Mouse (Mus musculus): ENCODE measurements around the gene Nadk.
"Not testable (repeated sequence)": the region's sequence is repeated elsewhere in the genome, so short reads cannot be mapped to it uniquely, and the experiment has no call there.

Nadk gene

DNA sequence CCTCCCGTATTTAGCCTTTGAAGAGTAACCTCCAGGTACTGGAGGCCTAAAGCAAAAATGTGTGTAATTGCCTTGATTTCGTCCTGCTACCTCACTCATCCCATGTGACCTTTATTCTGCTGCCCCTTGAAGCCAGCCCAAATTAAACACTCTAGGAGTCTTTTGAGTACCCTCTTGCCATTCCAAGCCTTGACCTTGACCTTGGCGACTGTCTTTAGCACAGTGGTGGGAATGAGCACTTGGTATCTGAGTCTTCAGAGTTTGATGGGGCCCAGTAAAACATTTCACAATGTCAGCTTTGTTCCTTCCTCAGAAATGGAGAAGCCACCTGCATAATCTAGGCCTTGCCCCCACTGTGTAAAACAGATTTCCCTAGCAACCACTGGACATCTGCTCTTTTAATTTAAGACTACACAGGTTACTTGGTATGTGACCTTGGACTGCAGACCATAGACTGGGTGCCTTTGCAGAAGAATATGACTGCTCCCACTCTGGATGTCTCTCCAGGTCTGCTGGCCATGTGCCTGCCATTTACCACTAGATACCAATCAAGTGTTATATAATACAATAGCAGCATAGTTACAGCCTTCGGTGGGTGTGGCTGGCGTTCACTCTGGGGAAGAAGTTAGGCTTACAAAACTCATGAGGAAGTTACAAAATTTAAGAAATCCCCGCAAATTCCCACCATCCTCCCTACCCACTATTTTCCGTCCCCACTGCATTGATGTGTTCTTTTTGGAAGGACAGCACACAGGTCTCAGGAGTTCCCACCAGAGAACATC lies at the start of gene Nadk:
Nadk (plus strand) TSS at position 718 of the 782 bp plus-strand sequence.
- no peak for DNase-seq

DNA sequence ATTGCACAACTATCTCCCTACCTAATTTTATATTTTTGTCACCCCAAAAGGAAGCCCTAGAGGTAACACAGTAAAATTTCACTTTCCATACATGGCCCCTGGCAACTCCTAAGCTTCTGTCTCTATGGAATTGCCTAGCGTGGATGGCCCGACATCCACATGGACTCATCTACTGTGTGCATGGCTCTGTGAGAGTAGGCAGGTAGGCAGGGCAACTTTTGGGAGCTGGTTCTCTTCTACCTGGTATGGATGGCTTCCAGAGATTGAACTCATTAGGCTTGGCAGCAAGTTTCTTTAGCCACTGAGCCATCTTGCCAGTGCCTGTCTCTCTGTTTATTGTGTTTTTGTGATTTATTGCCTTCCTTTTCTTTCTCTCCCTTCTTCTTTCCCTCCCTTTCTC lies 47.4 kb upstream of the Nadk start:
- DNase-seq = no peak

DNA sequence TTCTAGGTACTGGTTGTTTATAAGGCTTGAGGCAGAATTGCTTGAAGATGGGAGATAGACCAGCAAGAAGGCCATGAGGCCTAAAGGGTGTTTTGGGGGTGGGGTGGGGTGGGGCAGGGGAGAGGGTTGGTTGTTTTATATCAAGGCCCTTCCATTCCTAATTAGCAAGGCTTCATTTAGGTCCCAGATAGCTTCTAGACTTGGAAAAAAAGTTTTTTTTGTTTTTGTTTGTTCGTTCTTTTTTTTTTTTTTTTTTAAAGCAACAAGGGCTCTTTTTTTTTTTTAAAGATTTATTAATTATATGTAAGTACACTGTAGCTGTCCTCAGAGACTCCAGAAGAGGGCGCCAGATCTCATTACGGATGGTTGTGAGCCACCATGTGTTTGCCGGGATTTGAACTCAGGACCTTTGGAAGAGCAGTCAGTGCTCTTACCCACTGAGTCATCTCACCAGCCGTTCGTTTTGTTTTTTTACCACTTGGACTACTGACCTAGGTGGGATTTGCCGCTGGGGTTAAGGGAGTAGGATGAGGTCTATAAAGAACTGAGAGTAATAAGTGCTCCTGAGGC lies 44.1 kb upstream of the Nadk start:
- DNase-seq = no peak

DNA sequence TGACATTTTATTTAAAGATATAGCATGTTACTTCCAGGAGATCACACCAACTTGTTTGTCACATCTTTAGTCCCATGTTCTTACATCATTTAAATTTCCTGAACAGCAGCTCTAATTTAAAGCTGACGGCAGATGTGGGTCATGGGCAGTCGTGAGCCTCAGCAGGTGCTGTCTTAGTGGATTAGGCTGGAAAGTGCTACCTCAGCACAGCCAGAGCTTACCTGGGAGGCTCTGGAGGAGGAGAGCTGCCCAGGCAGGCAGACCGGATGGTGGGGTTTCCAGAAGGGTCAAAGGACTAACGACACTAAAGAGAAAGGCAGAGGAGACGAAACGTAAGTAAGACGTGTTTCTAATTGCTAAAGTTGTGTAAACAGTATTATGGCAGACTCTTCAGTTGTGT lies 39.9 kb upstream of the Nadk start:
- no peak for DNase-seq

DNA sequence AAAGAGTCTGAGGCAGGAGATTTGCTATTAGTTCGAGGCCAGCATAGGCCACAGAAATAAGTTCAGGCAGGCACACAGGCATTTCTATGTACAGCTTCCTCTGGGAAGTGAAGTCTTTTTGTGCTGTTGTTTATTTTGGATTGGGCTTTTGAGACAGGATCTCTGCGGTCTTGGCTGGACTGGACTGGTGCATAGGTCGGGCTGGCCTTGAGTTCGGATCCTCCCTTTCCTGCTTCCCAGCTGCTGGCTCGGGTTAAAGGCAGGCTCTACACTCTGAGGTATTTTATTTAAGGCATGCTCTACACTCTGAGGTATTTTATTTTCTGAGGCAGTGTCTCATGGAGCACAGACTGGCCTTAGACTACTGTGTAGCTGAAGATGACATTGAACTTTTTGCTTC lies 36.4 kb upstream of the Nadk start:
- no peak for DNase-seq

DNA sequence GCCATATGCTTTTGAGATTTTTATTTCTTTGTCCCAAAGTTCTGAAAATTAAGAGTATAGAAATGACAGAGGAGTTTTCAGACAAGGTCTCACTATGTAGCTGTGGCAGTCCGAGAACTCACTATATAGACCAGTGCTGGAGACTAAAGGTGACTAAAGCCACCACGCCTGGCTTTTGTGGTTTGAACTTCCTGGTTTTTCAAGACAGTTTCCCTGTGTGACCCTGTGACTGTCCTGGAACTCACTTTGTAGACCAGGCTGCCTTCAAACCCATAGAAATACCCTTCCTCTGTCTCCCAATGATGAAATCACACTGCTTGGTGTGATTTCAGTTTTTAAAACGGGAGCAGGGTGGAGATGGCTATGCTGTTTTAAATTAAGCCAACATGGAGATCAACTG lies 32.9 kb upstream of the Nadk start:
- DNase-seq = no peak

DNA sequence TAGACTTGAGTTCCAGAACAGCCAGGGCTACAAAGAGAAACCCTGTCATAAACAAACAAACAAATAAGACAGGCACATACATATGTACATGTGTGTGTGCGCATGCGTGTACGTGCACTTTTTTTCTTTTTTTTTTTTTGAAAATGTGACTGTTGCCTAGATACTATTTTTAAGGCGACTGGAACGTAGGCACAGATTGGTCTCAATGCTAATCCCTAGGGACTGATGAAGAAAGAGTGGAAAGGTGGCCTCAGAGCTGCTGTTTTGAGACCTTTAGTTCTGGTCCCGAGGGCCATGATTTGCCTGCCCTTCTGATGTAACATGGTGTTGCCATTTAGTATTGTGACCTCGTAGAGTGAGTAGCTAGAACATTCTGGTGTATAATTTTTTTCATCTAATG lies 12.2 kb upstream of the Nadk start:
- DNase-seq = no peak

DNA sequence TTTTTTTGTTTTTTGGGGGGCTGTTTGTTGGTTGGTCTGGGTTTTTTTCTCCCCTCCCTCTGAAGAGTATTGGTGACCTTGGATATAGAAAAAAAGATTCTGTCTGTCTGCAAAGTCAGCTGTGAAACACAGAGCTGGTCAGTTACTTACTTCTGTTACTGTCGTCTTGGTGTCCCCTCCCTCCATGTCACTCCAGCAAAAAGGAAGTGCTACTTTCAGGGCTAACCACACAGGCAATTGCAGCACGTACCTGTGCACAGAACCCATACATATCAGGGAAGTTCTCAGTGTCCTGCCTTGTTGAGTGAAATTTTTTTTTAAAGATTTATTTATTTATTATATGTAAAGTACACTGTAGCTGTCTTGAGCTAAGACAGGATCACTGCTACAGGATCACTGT lies 11.7 kb upstream of the Nadk start:
- DNase-seq = no peak

DNA sequence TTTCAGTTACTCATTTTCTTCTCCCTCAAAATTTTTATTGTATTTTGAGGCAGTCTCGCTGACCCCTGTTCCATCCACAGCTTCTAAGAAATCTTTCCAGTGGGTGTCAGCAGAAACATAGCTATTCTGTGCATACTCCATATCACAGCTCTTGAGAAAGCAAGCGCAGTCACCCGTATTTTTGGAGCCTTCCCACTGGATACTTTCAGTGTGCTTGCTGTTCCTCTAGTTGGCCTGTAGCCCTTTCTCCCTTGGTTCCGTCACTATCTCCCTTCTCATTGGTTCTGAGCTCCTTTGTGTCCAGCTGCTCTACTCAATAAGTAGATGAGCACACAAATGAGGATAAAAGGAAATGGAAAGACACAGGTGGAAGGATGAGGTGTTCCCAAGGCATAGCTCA lies 11.1 kb upstream of the Nadk start:
- DNase-seq = no peak

DNA sequence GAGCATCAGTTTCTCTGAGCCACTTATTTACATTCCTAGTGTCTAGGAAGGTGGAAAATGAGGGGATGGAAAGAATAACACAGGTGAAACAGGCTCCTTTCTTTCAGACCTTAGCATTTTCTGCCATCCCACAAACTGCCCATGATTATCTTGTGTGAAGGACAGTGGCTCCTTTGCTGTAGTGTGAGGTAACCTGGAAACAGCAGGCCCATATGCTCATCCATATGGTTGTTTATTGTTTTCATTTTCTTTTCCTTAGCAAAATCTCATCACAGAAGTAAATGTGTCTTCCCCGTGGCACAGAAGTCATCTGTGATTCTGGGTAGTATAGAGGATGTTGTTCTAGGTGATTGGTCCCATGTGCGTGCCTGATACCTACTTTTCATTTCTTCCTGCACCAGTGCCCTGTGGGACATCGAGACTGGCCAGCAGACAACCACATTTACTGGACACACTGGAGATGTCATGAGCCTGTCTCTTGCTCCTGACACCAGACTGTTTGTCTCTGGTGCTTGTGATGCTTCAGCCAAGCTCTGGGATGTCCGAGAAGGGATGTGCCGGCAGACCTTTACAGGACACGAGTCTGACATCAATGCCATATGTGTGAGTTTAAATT lies 9.2 kb upstream of the Nadk start:
- no peak for DNase-seq

DNA sequence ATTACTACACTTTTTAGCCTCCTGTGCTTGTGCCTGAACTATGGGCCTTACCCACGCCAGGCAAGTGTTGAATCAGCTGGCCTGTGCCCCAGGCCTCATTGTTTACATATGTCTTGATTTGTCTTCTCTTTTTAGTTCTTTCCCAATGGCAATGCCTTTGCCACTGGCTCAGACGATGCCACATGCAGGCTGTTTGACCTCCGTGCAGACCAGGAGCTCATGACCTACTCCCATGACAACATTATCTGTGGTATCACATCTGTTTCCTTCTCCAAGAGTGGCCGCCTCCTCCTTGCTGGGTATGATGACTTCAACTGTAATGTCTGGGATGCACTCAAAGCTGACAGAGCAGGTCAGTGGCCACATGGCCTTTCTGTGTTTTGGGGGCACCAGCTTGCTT lies 7.3 kb upstream of the Nadk start:
- DNase-seq = no peak

DNA sequence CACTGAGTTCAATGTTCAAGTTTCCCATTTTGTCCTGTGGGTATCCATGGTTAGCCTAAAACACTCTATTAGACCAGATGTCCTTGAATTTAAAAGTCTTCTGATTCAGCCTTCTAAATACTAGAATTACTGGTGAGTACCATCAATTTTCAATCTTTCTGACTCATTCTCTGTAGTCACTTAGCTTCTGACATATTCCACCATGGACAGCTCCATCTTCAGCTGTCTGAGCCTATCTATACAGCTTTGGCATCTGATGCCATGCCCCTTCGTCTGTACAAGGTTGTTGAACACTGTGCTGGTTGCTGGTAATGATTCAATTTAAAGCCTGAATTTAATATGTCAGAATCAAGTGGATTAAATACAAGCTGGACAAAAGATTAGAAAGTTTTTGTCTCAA lies 6.7 kb upstream of the Nadk start:
- no peak for DNase-seq

DNA sequence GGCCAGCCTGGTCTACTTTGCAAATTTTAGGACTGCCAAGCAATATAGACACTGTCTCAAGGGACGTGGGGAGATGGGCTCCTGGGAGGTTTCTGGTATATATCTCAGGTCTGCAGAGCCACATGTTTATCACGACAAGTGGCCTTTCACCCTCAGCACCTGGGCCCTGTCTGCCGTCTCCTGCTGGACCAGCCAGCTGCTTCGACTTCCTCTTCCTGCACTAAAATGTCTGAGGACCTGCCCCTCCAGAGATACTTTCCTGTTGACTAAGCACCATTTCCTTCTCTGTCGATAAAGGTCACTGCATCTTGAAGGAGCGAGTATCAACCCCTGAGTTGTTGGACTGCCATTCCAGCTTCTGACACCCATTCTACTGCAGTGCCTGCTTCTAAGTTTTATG lies 2.7 kb upstream of the Nadk start:
- no peak for DNase-seq

DNA sequence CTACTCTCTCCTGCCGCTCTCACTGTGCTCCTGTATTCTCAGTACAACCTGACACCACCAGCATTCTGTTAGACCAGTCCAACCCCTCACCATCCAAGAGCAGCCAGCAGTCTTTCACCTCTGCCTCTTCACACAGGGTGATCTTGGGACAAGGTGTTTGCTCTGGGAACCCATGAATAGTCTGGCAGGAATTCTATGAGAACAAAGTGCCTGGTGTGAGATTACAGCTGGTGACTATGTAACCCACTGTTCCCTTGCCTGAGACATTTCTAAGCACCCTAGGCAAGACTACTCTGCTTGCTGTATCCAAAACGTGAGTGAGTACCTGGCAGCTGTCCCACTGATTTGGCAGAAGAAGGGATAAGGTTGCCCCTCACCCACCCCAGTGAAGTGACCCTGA lies 1.2 kb upstream of the Nadk start:
- no peak for DNase-seq

DNA sequence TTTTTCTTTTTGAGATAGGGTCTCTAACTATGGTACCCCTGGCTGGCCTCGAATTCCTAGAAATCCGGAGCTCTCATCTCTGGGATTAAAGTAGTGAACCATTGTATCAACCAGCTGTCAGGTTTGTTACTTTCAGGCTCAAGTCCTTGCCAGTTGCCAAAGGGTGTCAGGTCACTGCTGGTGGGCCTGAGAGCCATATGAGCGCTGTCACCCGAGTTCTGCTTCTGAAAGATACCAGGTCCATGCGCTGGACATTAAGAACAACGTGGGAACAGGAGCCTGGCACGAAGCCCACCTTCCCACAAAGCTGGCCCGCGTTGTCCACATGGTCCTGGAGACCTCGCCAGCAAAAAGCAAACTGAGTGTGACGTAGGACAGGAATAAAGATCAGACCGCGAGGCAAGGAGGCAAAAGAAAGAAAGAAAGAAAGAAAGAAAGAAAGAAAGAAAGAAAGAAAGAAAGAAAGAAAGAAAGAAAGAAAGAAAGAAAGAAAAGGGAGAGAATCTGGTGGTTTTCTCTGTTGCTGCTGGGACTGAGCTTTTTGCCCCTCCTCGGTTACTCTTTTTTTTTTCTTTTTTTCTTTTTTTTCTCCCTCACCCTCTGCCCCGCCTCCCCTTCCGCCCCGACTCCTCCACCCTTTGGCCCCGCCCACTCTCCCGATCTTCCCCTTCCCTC lies 684 bp downstream of the Nadk start:
- DNase-seq = peak; percentile 62

DNA sequence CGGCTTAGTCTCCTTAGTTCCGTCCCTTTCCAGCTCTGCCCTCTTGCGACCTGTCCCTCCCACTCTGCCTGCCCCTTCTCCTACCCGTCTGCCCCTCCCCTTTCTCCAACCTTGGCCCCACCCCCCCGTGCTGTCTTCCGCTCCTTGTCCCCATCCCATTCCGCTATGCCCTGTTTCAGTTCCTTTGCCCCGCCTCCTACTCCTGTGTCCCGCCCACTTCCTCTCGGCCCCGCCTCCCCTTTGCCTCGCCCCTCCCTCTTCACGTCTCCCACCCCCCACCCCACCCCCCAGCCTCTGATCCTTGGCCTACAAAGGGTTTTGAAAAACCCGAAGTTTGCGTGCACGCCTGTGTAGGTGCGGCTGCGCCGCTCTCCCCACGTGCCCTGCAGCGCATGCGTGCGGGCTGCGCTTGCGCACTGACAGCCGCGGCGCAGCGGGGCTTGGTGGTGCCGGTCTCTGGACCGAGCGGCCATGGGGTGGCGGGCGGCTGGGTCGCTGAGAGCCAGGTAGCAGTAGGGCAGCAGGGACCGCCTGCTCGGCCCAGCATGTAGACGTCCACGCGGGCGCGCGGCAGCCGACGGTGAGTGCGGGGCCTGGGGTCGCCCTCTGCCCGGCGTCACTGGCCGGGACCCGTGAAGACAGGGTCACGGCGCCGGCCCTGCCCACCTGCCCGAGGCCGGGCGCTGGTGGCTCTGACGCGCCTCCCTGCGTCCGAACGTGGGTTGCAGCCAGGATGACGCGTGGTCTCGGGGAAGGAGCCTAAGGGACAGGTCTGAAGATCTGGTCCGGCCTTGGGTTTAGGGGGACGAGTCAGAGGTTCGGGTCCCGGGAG lies 1.4 kb downstream of the Nadk start:
- DNase-seq = peak; percentile 90

DNA sequence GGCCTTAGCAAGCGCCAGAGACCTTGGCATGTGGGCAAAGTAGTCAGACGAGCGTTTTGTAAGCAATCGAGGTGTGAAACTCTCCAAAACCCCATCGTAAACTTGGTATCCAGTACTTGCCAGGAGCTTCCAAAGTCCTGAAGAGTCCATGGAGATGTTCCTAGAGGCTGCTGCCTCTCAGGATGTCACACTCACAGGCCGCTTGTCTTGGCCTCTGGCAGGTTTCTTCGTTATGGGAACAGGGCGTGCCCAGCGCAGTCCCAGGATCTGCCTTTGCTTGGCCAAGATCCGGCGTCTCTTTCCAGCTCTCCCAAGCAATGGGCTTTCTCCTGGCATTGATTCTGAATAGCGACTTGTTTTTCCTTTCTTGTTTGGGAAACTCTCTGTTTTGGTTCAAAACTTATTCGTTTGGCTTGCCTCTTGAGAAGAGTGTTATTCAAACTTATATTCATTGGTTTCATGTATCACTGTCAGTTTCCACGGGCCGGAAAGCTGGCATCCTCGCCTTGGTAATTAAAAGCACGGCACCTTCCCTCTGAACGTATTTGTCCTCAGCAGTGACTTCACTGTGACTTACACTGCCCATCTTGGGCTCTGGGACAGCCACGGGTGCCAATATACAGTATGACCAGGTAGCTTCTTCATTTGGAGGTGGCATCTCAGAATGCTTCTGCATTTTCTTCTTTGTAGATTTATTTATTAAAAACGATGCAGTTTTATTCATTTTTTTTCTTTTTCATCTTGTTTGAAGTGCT lies 2.3 kb downstream of the Nadk start:
- DNase-seq = no peak

DNA sequence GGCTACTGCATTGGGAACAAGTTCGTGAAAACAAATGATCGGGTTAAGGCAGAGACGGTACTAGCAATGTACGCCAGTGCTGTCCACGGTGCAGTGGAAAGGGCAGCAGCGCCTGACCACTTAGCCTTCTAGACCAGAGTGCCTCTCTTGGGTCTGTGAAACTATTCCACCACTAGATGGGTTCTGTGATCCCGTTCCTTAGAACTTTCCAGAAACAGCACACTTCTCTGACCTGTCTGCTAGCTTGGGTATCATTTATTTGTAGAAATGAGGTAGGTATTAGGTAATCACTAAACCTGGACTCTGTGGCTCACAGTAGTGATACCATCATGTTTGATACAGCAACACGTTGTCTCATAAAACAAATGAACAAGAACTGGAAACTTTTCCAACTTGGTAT lies 4.4 kb downstream of the Nadk start:
- no peak for DNase-seq

DNA sequence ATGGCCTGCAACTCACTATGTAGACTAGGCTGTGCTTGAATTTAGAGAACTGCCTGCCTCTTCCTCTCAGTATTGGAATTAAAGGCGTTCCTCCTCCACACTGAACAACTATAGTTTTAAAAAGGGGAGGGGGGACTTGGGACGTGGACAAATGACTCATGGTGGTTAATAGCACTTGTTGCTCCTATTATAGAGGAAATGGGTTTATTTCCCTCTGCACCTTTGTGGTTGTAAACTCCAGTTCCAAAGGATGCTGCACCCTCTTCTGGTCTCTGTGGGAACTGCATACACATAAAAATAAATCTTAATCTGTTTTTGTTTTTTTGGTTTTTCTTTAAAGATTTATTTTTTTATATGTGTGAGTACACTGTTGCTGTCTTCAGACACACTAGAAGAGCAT lies 6.0 kb downstream of the Nadk start:
- no peak for DNase-seq

DNA sequence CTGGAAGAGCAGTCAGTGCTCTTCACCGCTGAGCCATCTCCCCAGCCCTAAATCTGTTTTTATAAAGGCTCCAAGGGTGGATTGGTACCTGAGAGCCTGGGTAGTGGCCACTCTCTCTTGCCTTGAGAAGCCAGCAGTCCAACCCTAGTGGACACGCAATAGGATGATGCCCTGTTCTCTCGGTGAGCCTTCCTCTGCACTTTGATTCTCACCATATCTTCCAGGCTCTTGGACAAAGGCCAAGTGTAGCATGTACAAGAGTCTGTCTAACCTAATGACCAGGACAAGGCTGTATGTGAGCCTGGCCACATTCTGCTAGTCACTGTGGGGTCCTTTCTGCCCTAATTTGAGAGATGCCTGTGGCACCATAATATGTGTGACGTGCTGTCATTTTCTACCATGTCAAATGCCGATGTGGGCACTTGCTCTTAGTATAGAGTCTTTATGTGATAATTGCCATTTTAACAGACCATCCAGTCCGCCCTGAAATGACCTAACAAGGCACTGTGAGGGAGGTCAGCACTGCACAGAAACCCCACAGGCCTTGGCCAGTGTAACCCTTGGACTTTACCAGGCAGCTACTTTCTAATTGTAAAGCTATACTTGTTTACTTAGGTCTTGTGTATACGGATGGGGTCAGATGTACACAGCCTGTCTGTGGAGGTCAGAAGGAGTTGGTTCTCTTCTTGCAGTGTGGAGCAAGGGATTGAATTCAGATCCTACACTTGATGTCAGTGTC lies 6.6 kb downstream of the Nadk start:
- DNase-seq = no peak

DNA sequence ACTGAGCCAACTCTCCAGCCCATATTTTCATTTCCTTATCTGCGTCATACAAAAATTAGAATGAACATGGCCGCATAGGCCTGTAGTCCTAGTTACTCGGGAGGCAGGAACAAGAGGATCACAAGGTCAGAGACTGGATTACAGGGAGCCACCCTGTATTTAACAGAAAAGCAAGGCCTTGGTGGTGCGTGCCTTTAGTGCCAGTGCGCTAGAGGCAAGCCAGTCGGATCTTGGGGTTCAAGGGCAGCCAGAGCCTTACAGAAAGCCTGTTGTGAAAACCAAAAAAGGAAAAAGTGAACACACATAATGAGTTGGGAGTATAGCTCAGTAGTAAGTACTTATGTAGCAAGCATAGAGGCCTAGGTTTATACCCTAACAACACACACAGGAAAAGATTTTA lies 7.6 kb downstream of the Nadk start:
- no peak for DNase-seq

DNA sequence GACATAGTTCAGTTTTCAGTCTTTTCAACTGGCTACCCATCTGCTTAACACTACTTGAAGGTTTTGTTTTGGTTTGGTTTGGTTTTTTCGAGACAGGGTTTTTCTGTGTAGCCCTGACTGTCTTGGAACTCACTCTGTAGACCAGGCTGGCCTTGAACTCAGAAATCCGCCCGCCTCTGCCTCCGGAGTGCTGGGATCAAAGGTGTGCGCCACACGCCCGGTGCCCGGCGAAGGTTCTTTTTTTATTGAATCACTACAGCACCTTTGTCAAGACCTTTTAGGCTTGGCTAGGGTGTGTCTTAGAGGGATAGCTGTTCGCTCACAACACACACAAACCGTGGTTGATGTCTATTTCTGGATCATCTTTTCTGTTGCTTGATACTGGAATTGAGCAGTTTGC lies 8.1 kb downstream of the Nadk start:
- DNase-seq = not testable (repeated sequence)

Data from right cerebral cortex, postnatal 14 days (tissue).